Mouse (Mus musculus) forebrain, embryonic 11.5 days (tissue): ENCODE measurements around the gene Dctn2. TPM values are rescaled to one million over a fixed set of nuclear protein-coding genes. Genes with fewer than 3 reads are reported as not detected.

ENCODE experiments used
- ATAC-seq: fragments of 200-750 bp; cut with Nextera tagmentation; replicated peaks from 2 replicates; pipeline ENCODE4 v1.8.0; 2017; ENCODE audit warnings: moderate TSS enrichment; ENCODE audit not compliant: low FRiP score
- DNase-seq: peaks from one replicate; pipeline ENCODE4 v3.0.0-alpha.2; 2017; ENCODE audit warnings: low spot score
- H3K27ac ChIP-seq: fragments of 300-500 bp; sonication (generic); 2 replicates; pipeline ENCODE4 v1.5.1; 2014; ENCODE audit warnings: low read depth, low read length
- H3K27me3 ChIP-seq: fragments of 300-500 bp; sonication (generic); 2 replicates; pipeline ENCODE4 v1.6.1; 2014; ENCODE audit warnings: mild to moderate bottlenecking, low read length, mixed read lengths; ENCODE audit not compliant: control insufficient read depth, insufficient read depth
- H3K36me3 ChIP-seq: fragments of 300-500 bp; sonication (generic); 2 replicates; pipeline ENCODE4 v1.6.1; 2014; ENCODE audit warnings: mild to moderate bottlenecking, low read length, moderate library complexity, mixed read lengths; ENCODE audit not compliant: control insufficient read depth, insufficient read depth
- H3K4me1 ChIP-seq: fragments of 300-500 bp; sonication (generic); replicated peaks from 2 replicates; pipeline ENCODE4 v1.6.1; 2014; ENCODE audit warnings: low read length, mixed read lengths; ENCODE audit not compliant: control insufficient read depth, insufficient read depth
- H3K4me2 ChIP-seq: fragments of 300-500 bp; sonication (generic); 2 replicates; pipeline ENCODE4 v1.6.1; 2014; ENCODE audit warnings: low read depth, mild to moderate bottlenecking, low read length, moderate library complexity, mixed read lengths; ENCODE audit not compliant: severe bottlenecking
- H3K4me3 ChIP-seq: fragments of 300-500 bp; sonication (generic); 2 replicates; pipeline ENCODE4 v1.5.1; 2014; ENCODE audit warnings: low read depth, low read length
- H3K9ac ChIP-seq: fragments of 300-500 bp; sonication (generic); 2 replicates; pipeline ENCODE4 v1.6.1; 2014; ENCODE audit warnings: low read length
- H3K9me3 ChIP-seq: fragments of 300-500 bp; sonication (generic); 2 replicates; pipeline ENCODE4 v1.6.1; 2016; ENCODE audit warnings: low read length, mixed read lengths; ENCODE audit not compliant: control insufficient read depth
- WGBS: fragments of 180-500 bp; shearing (Covaris S2); extraction: QIAGEN DNeasy Blood & Tissue Kit; methylation state at CpG from one replicate; pipeline ENCODE4 v1.1.7; 2014; 5-methylcytosine and 5-hydroxymethylcytosine counted together
- polyA plus RNA-seq: library from polyadenylated mRNA; unstranded; fragments of >200 nt; fragmentation: Nextera tagmentation; extraction: Ambion mirVana; gene quantifications from 2 replicates; pipeline ENCODE4 v1.2.1, GENCODE M21; 2014

The Dctn2 gene
- polyA plus RNA-seq, 1 experiment from 2014 or later: 202 TPM

- H3K4me2 ChIP-seq: peak overlapping the region; percentile 97
- H3K9ac ChIP-seq: peak overlapping the region; percentile 96
- peaks cover 12% of the 10 kb centered on the region for H3K4me1 ChIP-seq
- ATAC-seq: no peak
- H3K27me3 ChIP-seq: peaks cover 8% of the 10 kb centered on the region; the same call in 1 of the 2 replicates
- no peaks in the 10 kb centered on the region for H3K9me3 ChIP-seq
- DNase-seq: no peak
- H3K36me3 ChIP-seq: no peaks in the 10 kb centered on the region; the same call in 1 of the 2 replicates
- 76% methylated on average over 5 of the region's 5 CpGs for WGBS
- H3K4me3 ChIP-seq: peak overlapping the region; percentile 97
- H3K27ac ChIP-seq: no peak overlapping the region
Observed at GRCm38 (mm10) chr10:127267318-127267717, 1.1 kb downstream of the Dctn2 start.

GRCm38 (mm10) chr10:127268401-127268800, 2.2 kb downstream of the Dctn2 start:
- H3K9ac ChIP-seq: no peak overlapping the region

GRCm38 (mm10) chr10:127269036-127269435, 2.9 kb downstream of the Dctn2 start:
- WGBS: 90% methylated on average over 12 of the region's 12 CpGs
- DNase-seq (no peak), ATAC-seq (no peak)
- no peaks in the 10 kb centered on the region; the same call in 1 of the 2 replicates for H3K36me3 ChIP-seq
- H3K4me3 ChIP-seq: no peak overlapping the region
- H3K27me3 ChIP-seq: peaks cover 4% of the 10 kb centered on the region; the same call in 1 of the 2 replicates
- H3K4me1 ChIP-seq: peaks cover 8% of the 10 kb centered on the region
- no peaks in the 10 kb centered on the region for H3K9me3 ChIP-seq
- H3K27ac ChIP-seq: no peak overlapping the region
- no peak overlapping the region for H3K4me2 ChIP-seq
- H3K9ac ChIP-seq: no peak overlapping the region

More at GRCm38 (mm10) chr10:127268401-127268800, 2.2 kb downstream of the Dctn2 start:
- WGBS: 80% methylated on average over 5 of the region's 5 CpGs
- H3K27me3 ChIP-seq: peaks cover 8% of the 10 kb centered on the region; the same call in 1 of the 2 replicates
- H3K4me1 ChIP-seq: peaks cover 8% of the 10 kb centered on the region
- ATAC-seq (no peak), DNase-seq (no peak)
- H3K4me3 ChIP-seq: no peak overlapping the region
- H3K36me3 ChIP-seq: no peaks in the 10 kb centered on the region; the same call in 1 of the 2 replicates
- H3K9me3 ChIP-seq: no peaks in the 10 kb centered on the region
- no peak overlapping the region for H3K27ac ChIP-seq
- no peak overlapping the region for H3K4me2 ChIP-seq

- H3K4me3 ChIP-seq: no peak overlapping the region
Observed at GRCm38 (mm10) chr10:127269884-127270283, 3.7 kb downstream of the Dctn2 start.

GRCm38 (mm10) chr10:127272371-127272770, 6.2 kb downstream of the Dctn2 start:
- Histone ChIP-seq H3K27me3 (no peaks in the 10 kb centered on the region), H3K4me3 (no peak overlapping the region), H3K4me2 (no peak overlapping the region), H3K9ac (no peak overlapping the region), H3K9me3 (no peaks in the 10 kb centered on the region), H3K4me1 (peaks cover 2% of the 10 kb centered on the region; the same call in 1 of the 2 replicates), H3K36me3 (peaks cover 3% of the 10 kb centered on the region; the same call in 1 of the 2 replicates), H3K27ac (no peak overlapping the region)
- WGBS: 90% methylated on average over 5 of the region's 5 CpGs
- DNase-seq (no peak), ATAC-seq (no peak)

More at GRCm38 (mm10) chr10:127269884-127270283, 3.7 kb downstream of the Dctn2 start:
- no peak for DNase-seq
- no peak for ATAC-seq
- no peaks in the 10 kb centered on the region; the same call in 1 of the 2 replicates for H3K36me3 ChIP-seq
- no peak overlapping the region for H3K4me2 ChIP-seq
- peaks cover 8% of the 10 kb centered on the region for H3K4me1 ChIP-seq
- H3K27me3 ChIP-seq: no peaks in the 10 kb centered on the region
- H3K9ac ChIP-seq: no peak overlapping the region
- no peak overlapping the region for H3K27ac ChIP-seq
- WGBS: 67% methylated on average over 4 of the region's 4 CpGs
- H3K9me3 ChIP-seq: no peaks in the 10 kb centered on the region

GRCm38 (mm10) chr10:127274261-127275022, 8.3 kb downstream of the Dctn2 start:
- no peaks in the 10 kb centered on the region for H3K9me3 ChIP-seq
- DNase-seq (peak; percentile 45), ATAC-seq (no peak)
- H3K4me3 ChIP-seq: no peak overlapping the region
- peaks cover 3% of the 10 kb centered on the region for H3K36me3 ChIP-seq
- no peak overlapping the region for H3K4me2 ChIP-seq
- H3K27me3 ChIP-seq: no peaks in the 10 kb centered on the region
- no peaks in the 10 kb centered on the region for H3K4me1 ChIP-seq
- no peak overlapping the region for H3K9ac ChIP-seq
- WGBS: 89% methylated on average over 11 of the region's 11 CpGs
- no peak overlapping the region for H3K27ac ChIP-seq

- DNase-seq: no peak
- H3K9ac ChIP-seq: no peak overlapping the region
- H3K27me3 ChIP-seq: no peaks in the 10 kb centered on the region
- H3K4me3 ChIP-seq: no peak overlapping the region
- H3K4me1 ChIP-seq: no peaks in the 10 kb centered on the region
- peaks cover 25% of the 10 kb centered on the region for H3K36me3 ChIP-seq
- ATAC-seq: no peak
- H3K4me2 ChIP-seq: no peak overlapping the region
- no peak overlapping the region for H3K27ac ChIP-seq
- no peaks in the 10 kb centered on the region for H3K9me3 ChIP-seq
- 89% methylated on average over 1 of the region's 2 CpGs for WGBS
Observed at GRCm38 (mm10) chr10:127279730-127280129, 13.6 kb downstream of the Dctn2 start.

- no peak overlapping the region for H3K27ac ChIP-seq
- H3K9me3 ChIP-seq: no peaks in the 10 kb centered on the region
- no peak overlapping the region for H3K9ac ChIP-seq
- DNase-seq: no peak
- H3K4me3 ChIP-seq: no peak overlapping the region
- H3K36me3 ChIP-seq: peaks cover 22% of the 10 kb centered on the region
- no peak for ATAC-seq
- 92% methylated on average over 8 of the region's 8 CpGs for WGBS
- no peak overlapping the region for H3K4me2 ChIP-seq
- no peaks in the 10 kb centered on the region for H3K27me3 ChIP-seq
- no peaks in the 10 kb centered on the region for H3K4me1 ChIP-seq
Observed at GRCm38 (mm10) chr10:127281316-127281715, 15.1 kb downstream of the Dctn2 start.
